Mouse (Mus musculus): ENCODE results near the gene Ubn1.

Gene Ubn1

DNA sequence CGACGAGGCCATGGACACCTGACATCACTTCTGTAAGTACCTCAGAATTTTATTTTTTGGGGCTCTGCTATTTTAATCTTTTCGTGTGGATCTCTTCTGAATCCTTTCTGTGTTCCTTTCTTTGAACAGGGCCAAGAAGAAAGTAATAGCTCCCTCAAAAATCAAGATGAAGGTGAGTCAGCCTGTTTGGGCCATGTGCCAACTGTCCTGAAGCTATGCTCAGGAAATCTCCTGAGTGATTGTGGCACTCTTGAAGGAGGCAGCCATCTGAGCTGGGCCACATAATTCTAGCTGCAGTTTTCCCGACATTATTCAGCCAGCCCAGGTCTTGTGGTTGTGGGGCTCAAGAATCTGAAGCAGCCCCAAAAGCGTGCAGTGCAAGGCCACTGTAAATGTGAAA is 24.5 kb downstream of the Ubn1 start:
- DNase-seq (ENCODE audit: low spot score), result no peak

DNA sequence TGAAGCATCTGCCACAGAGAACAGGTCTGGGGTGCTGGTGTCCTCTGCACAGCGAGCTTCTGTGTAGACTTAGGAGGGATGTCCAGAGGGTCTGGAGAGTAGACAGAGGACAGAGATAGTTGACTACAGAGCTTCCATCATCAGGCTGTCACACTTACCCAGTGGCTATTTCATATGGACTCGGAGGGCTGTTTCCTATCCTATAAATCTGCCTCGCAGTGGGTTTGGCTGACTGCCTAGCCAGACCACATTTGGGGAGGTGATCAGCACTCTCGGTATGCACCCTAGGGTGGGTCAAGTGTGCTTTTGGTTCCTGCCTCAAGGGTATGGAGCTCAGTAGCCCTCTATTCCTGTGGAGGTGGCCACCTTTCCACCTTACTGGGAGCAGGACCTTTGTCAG is 35.3 kb downstream of the Ubn1 start:
- no peak for DNase-seq (ENCODE audit: low spot score)

DNA sequence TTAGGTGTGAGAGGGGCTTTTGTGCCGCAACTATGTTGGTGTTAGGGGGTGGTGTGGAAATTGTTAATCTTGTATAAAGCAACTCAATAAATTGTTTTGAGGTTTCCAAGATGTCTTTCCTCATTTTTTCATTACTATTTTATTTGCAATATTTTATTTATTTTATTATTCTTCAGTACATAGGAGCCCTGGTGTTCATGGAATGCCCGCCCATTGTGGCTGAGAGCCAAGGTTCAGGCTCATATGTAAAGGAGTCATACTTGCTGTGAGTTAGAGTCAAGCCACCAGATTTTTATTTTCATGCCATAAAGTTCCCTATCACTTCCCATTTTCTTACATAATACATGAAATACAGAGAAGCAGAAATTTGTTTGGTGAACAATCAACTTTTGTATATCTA is 36.3 kb downstream of the Ubn1 start:
- DNase-seq (ENCODE audit: low spot score), result no peak

DNA sequence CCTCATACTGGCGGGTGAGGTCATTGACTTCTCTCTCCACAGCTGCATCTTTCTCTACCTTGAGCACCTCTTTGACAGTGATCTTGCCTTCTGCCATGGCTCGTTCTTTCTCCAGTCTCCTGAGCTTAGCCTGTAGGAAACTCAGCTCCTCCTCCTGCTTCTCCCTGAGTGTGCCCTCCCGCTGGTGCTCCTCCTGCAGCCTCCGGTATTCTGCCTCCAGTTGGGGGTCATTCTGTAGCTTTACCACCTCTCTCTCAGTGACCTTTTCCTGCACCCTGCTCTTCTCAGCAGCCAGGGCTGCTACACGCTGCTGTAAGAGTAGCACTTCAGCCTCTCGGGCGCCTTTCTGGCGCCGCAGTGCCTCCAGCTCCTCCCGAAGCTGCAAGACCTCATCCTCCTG is 39.2 kb downstream of the Ubn1 start:
- DNase-seq (ENCODE audit: low spot score), result no peak

DNA sequence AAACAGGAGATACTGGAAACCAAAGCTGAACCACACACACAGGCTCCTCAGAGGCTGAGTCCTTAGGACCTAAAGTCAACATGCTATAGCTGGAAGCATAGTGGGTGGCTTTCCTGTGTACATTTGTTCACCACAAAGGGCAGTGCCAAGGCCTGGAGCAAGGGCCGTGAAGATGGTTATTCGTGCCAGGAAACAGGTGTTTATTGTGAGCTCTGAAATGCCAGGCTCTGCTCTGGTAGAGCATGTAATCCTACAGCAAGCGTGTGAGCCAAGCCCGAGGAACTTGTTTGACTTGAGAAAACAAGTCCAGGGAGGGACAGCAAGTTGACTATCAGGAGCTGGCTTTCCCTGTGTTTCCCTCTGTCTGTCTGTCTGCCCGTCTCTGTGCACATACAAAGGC is 43.4 kb downstream of the Ubn1 start:
- DNase-seq (ENCODE audit: low spot score), result no peak

DNA sequence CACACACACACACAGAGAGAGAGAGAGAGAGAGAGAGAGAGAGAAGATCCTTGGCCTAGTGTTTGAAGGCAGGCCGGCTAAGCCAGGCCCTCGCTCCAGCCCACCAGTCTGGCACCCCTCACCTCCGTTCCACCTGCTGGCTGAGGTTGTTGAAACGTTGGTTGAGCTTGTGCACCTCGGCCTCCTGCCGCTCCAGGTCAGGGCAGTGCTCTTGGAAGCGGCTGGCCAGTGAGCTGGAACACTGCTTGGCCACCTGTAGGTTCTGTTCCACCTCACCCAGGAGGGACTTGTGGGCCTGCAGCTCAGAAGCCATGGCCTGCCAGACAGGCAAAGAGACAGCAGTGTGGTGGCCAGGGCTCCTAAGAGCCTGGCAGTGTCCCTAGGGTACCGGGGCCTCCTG is 46.6 kb downstream of the Ubn1 start:
- no peak for DNase-seq (ENCODE audit: low spot score)

DNA sequence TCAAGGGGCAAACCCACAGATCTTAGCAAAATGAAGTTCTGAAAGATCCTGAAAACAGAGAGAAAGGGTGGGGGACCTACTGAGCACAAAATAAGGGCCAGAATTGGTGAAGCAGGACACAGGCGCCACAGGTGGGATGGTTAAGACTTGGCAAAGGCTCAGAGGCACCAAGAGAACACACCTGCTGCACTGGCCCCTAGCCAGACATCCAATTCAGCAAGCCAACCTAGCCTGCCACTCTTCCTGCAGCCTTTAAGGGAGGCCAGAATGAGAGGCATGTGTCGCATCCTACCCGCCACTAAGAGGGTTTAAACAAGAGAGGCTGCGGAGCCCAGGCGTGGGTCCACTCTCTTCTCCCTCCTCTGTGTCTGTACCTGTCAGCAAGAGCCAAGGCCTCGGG is 51.1 kb downstream of the Ubn1 start:
- no peak for DNase-seq (ENCODE audit: low spot score)

DNA sequence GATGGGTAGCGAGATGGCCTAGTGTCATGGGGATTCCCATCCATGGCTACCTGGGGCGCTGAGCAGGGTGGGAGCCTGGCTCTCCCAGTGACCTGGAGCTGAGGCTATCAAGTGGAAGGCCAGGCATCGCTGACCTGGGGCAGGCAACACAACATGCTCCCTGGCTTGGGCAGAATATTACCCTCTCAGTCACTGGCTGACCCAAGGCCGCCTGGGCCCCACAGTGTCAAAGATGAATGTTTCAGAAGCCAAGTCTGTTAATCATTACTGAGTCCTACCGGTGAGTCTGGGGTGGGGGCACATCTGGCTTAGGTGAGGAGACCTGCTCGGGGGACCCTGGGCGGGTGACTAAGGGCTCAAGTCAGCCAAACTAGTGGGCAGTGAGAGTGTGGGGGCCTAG is 60.0 kb downstream of the Ubn1 start:
- no peak for DNase-seq (ENCODE audit: low spot score)

DNA sequence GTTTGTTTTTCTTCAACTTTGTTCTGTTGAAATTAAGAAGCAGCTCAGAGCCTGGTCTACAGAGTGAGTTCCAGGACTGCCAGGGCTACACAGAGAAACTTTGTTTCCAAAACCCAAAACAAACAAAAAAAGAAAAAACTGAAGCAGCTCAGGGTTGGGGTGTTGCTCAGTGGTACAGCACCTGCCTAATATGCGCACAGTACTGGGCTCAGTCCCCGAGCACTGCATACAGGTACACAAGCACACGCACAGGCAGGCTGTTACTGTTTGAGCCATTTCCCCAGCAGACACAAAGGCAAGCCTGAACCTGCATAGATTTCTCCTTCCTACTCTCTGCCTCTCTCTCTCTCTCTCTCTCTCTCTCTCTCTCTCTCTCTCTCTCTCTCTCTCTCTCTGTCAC is 61.2 kb downstream of the Ubn1 start:
- DNase-seq (ENCODE audit: low spot score), result no peak

DNA sequence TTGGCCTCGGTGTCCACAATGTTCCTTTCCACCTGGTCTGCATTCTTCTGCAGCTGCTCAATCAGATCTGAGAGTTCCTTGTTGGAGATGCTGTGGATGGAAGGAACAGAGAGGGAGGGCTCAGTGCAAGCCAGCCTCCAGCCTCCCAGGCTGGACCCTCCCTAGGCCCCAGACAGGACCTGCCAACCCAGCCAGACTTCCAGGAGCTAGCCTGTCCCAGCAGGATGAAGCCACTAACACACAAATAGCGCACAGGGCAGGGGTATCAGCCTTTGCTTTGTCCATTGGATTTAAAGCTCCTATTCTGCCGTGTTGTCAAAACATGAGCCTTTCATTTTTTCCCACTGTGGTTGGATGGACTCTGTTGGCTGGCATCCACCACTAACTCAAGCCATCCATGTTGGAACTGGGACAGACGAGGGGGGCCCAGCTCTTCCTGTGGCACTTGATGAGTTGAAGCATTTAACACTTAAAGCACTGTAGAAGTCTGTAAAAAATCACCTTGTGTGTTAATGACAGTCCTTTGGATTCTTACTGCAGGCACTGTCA is 63.2 kb downstream of the Ubn1 start:
- no peak for DNase-seq (ENCODE audit: low spot score)

DNA sequence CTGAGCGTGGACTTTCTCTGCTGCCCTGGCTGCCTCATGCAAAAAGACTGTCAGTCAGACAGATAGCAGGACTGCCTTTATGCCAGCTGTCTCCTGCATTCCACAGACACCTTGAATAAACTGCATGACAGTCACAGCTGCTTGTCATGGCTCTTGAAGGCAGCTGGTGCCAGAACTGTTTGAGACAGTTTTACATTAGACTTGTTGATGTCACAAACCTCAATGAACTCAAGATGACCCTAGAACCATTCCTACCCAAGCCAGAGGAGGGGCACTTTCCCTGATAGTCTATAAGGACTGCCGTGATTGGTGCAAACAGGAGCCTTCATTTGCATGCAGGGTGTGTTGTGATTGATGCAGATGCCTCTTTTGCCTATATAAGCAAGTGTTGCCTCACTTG is 63.7 kb downstream of the Ubn1 start:
- no peak for DNase-seq (ENCODE audit: low spot score)

DNA sequence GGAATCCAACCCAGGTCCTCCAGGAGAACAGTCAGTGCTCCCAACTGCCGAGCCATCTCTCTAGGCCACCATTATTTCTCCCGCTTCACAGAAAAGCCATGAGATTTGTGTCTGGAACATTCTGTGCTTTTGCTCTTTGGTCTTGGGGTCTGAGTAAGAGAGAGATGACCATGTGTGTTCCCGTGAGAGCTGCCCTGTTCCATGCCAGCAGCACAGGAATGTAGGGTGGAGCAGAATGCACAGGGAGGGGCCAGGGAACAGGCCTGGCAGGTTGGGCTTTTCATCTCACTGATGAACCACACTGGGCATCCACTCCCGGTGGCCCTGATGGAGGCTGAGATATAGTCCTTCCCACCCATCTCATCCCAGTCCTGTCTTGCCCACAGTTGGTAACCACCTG is 69.5 kb downstream of the Ubn1 start:
- DNase-seq (ENCODE audit: low spot score), result no peak

DNA sequence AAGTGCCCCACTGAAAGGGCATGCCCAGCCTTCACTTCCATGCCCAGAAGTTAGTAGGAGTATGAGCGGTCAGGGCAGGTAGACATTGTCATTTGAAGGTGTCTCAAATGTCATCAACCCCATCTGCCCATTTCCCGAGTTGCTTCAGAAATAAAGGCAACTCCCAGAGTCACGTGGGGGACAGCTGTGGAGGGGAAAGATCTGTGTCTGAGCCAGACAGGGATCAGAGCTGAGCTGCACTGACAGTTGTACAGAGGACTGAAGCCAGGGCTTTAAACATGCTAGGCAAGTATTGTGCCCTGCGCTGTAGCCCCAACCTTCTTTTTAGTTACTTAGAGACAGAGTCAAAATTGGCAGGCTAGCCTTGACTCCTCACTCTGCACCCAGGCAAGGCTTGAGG is 70.0 kb downstream of the Ubn1 start:
- DNase-seq (ENCODE audit: low spot score), result no peak

DNA sequence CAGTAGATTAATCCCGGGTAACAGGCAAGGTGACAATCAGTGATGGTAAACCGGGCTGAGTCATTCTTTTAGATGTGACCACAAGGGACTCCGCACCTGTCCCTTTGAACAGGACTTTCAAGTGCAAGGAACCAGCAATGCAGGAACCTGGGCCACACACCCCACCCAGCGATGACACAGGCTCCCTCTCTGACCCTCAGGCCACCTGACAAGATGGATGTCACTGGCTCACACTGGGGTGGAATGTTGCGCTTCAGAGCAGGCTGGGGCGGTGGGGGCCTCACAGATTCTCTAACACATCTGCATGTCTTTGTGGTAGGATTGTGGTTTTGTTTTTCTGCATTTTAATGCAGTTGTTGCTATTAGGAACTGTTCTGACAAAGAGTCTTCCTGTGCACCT is 73.6 kb downstream of the Ubn1 start:
- no peak for DNase-seq (ENCODE audit: low spot score)

DNA sequence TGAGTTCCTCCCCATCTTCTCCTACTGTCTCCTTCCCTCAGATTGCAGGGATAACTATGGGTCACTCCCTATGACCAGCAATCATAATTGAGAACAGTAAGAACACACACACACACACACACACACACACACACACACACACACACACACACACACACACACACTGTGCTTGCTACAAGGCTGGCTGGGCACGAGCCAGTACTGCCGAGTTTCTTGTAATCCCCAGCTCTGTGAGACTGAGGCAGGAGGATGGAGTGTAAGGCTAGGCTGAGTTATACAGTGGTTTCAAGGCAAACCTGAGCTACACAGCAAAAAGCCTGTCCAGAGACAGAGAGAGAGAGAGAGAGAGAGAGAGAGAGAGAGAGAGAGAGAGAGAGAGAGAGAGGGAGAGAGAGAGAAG is 80.3 kb downstream of the Ubn1 start:
- no peak for DNase-seq (ENCODE audit: low spot score)

DNA sequence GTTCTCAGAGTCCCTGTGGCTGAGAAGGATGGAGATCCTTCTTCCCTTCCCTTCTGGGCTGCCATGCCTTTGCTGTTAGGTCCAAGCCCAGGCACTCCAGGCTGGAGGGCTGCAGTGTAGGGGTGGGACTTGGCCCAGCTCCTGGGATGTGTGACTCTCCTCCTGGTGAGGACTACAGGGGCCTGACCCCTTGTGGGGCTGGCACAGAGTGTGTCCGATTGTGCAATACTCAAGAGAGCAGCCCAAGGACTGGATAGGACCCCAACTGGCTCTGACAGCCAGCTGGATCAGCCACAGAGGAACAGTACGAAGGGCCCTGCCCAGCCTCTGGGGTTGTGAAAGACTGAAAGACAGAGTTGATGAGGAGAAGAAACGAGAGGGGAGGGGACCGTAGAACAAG is 80.9 kb downstream of the Ubn1 start:
- DNase-seq (ENCODE audit: low spot score), result no peak

DNA sequence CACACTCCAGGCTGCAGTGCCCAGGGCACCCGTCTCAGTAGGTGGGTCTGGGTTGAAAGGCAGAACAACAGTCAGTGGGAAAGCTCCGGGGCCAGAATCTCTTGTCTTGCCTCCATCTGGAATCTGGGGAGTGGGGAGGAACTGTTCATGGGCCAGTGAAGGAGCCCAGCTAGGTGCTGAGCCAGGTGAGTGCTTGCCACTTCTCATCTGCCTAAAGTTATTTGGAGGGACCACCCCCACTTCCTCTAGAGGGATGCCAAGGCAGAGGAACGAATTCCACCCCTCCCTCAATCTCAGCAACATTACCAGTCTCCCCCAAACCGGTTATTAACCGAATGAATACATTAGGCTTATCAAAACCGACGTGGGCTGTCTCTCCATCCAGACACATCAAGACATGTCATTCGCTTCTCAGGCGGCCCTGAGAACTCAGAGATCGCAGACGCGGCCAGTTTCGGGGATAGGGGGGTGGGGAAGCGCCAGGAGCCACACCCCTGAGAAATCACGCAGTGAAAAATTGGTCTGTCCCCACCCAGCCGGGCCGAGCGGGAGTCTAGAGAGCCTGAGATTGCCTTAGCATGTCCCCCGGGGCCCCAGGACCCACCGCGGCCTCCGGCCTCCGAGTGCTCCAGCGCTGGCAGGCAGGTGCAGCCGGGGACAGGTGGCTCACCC is 81.5 kb downstream of the Ubn1 start:
- DNase-seq (ENCODE audit: low spot score), result no peak

DNA sequence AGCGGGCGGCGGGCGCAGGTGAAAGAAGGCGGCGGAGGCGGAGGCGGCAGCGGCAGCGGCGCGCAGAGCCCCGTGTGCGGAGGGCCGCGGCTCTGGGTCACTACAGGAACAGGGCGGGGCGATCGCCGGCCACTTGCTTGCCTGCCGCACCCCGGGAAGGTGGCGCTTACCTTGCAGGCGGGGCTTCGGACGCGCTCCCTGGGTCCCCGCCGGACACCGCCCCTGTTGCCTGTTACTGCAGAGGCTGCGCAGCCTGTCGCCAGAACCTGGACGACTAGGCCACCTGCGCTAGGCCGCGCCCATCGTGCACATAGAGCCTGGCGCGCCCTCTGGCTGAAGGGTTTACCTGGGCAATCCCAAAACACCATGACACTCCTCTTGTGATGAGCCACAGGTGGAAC is 82.5 kb downstream of the Ubn1 start, which contains the start of gene Ppl:
Gene Ppl (minus strand): TSS at position 21 of the 401 bp plus-strand sequence.
- peak; percentile 59 for DNase-seq (ENCODE audit: low spot score)

DNA sequence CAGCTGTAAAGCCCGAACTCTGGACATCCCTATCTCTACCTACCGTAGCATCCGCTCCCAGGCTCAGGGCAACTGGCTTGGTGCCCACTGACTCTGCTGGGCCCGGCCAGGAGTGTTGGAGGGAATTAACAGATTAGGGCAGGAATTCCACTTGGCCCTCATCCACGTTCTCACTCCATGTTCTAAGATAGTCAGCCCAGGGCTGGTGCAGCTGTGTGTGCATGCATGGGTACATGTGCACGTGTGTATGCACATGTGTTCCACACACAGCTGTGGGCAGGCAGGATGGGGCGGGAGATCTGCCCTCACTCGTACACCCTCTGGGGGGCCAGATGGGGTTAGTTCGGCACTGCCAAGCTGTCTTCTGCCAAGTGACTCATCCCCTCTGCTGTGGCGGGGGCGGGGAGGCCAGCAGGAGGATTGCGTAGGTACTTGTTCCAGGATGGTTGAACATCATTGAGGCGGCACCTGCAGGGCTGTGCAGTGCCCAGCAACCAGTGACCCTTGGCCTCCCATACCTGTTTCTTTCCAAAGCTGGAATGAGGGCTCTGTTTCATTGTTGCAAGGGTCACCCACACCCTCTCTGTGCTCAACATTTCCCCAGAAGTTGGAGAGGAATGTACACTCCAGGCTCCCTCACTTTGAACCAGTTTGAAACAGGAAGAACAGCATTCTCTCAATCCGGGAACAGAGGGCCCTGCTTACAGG is 84.9 kb downstream of the Ubn1 start:
- DNase-seq (ENCODE audit: low spot score), result no peak

DNA sequence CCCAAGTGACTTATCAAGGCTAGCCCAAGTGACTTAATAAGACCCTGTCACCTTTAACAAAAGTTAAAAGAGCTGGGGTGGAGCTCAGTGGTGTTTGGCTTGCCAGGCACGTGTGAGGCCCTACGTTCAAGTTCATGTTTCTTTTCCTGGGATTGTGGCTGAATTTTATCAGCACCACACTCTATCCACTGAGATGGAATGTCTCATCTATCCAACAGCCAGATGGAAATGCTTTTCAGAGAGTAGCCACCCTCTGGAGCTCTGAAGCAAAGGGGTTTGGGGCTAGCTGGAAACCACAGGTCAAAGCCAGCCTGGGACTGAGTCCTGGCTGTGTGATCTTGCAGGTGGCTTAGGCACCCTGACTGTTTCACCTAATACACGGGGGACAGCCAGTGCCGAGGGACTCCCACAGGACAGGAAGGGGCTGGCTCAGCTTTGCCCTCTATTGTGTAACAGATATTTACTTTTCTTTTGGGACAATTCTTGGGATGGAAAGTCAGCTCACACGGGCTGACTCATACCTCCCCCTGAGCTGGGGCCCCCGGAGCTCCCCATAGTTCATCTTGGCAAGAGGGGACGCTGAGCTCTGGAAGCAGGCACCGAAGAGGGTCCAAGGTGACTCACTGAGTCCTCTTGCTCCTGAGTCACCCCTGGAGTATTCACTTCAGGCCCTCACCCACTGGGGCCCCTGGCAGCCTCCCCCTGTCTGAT is 85.8 kb downstream of the Ubn1 start:
- DNase-seq (ENCODE audit: low spot score), result no peak
